Mouse (Mus musculus) midbrain, embryonic 14.5 days (tissue): ENCODE measurements around the gene Bcor. TPM values are rescaled to one million over a fixed set of nuclear protein-coding genes. Genes with fewer than 3 reads are reported as not detected.

Source experiments
- ATAC-seq: fragments of 200-750 bp; cut with Nextera tagmentation; 2 replicates; pipeline ENCODE4 v1.8.0; 2017; ENCODE audit warnings: moderate number of reproducible peaks, moderate library complexity; ENCODE audit not compliant: low FRiP score, low TSS enrichment
- DNase-seq: peaks from one replicate; pipeline ENCODE4 v3.0.0-alpha.2; 2015
- H3K27ac ChIP-seq: fragments of 300-500 bp; sonication (generic); replicated peaks from 2 replicates; pipeline ENCODE4 v1.5.1; 2014; ENCODE audit warnings: mild to moderate bottlenecking, low read depth, low read length, moderate library complexity
- H3K27me3 ChIP-seq: fragments of 300-500 bp; sonication (generic); 2 replicates; pipeline ENCODE4 v1.6.1; 2014; ENCODE audit warnings: low read length, control low read depth, mixed read lengths; ENCODE audit not compliant: control insufficient read depth, insufficient read depth
- H3K36me3 ChIP-seq: fragments of 300-500 bp; sonication (generic); 2 replicates; pipeline ENCODE4 v1.6.1; 2014; ENCODE audit warnings: low read length, control low read depth; ENCODE audit not compliant: control insufficient read depth, insufficient read depth
- H3K4me1 ChIP-seq: fragments of 300-500 bp; sonication (generic); 2 replicates; pipeline ENCODE4 v1.6.1; 2014; ENCODE audit warnings: mild to moderate bottlenecking, antibody characterized with exemption, low read length, control low read depth; ENCODE audit not compliant: control insufficient read depth, insufficient read depth
- H3K4me2 ChIP-seq: fragments of 300-500 bp; sonication (generic); 2 replicates; pipeline ENCODE4 v1.6.1; 2014; ENCODE audit warnings: mild to moderate bottlenecking, low read length, moderate library complexity
- H3K4me3 ChIP-seq: fragments of 300-500 bp; sonication (generic); replicated peaks from 2 replicates; pipeline ENCODE4 v1.5.1; 2014; ENCODE audit warnings: low read depth, low read length
- H3K9ac ChIP-seq: fragments of 300-500 bp; sonication (generic); replicated peaks from 2 replicates; pipeline ENCODE4 v1.6.1; 2014; ENCODE audit warnings: mild to moderate bottlenecking, low read length, moderate library complexity
- H3K9me3 ChIP-seq: fragments of 300-500 bp; sonication (generic); 2 replicates; pipeline ENCODE4 v1.6.1; 2016; ENCODE audit warnings: low read length, control low read depth, mixed read lengths; ENCODE audit not compliant: control insufficient read depth
- WGBS: fragments of 180-500 bp; shearing (Covaris S2); extraction: QIAGEN DNeasy Blood & Tissue Kit; methylation state at CpG from one replicate; pipeline ENCODE4 v1.1.7; 2014; 5-methylcytosine and 5-hydroxymethylcytosine counted together
- polyA plus RNA-seq: library from polyadenylated mRNA; unstranded; fragments of >200 nt; fragmentation: Nextera tagmentation; extraction: Ambion mirVana; gene quantifications from 2 replicates; pipeline ENCODE4 v1.2.1, GENCODE M21; 2014

The Bcor gene
- polyA plus RNA-seq, 1 experiment from 2014 or later: 26.6 TPM

GRCm38 (mm10) chrX:12124571-12124970, 35.6 kb downstream of the Bcor start:
- H3K9ac ChIP-seq: no peak overlapping the region
- H3K36me3 ChIP-seq: no peaks in the 10 kb centered on the region
- H3K27ac ChIP-seq: no peak overlapping the region
- no peak overlapping the region for H3K4me2 ChIP-seq
- H3K9me3 ChIP-seq: no peaks in the 10 kb centered on the region
- ATAC-seq (no peak), DNase-seq (no peak)
- H3K27me3 ChIP-seq: peaks cover 9% of the 10 kb centered on the region
- peaks cover 20% of the 10 kb centered on the region for H3K4me1 ChIP-seq
- no peak overlapping the region for H3K4me3 ChIP-seq
- 12% methylated on average over 3 of the region's 3 CpGs for WGBS

DNA sequence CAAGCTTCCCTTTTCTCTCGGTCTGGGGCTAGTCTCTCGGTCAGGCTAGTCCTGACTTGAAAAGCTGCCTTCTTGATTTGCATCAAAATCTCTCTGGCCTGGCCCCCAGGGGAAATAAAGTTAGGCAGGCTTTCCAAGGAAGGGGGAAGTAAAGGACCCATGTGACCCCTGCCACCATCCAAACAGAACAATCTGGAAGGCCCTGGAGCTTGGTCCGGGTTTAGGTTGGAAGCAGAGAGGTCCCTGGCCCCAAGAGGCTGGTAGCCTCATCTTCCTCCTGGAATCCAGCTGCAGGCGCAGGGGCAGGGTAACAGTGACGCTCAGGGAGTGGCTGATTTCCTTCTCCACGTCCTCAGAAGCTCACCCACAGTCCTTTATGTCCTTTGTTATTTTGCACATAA, 36.5 kb downstream of the Bcor start:
- WGBS: 13% methylated on average over 6 of the region's 6 CpGs
- Histone ChIP-seq H3K27ac (no peak overlapping the region), H3K36me3 (no peaks in the 10 kb centered on the region), H3K4me2 (no peak overlapping the region), H3K27me3 (peaks cover under 1% of the 10 kb centered on the region; the same call in 1 of the 2 replicates), H3K4me1 (peaks cover 20% of the 10 kb centered on the region), H3K4me3 (no peak overlapping the region), H3K9me3 (no peaks in the 10 kb centered on the region), H3K9ac (no peak overlapping the region)
- no peak for ATAC-seq
- no peak for DNase-seq

- Histone ChIP-seq H3K4me1 (peaks cover 20% of the 10 kb centered on the region), H3K9ac (no peak overlapping the region), H3K4me2 (peak overlapping the region; percentile 38), H3K27me3 (no peaks in the 10 kb centered on the region), H3K36me3 (no peaks in the 10 kb centered on the region), H3K4me3 (no peak overlapping the region), H3K9me3 (no peaks in the 10 kb centered on the region), H3K27ac (no peak overlapping the region)
- 12% methylated on average over 21 of the region's 21 CpGs for WGBS
- DNase-seq: peak; percentile 77
- ATAC-seq: peak; percentile 70
These were observed 37.4 kb downstream of the Bcor start for GRCm38 (mm10) chrX:12122594-12123331.

DNA sequence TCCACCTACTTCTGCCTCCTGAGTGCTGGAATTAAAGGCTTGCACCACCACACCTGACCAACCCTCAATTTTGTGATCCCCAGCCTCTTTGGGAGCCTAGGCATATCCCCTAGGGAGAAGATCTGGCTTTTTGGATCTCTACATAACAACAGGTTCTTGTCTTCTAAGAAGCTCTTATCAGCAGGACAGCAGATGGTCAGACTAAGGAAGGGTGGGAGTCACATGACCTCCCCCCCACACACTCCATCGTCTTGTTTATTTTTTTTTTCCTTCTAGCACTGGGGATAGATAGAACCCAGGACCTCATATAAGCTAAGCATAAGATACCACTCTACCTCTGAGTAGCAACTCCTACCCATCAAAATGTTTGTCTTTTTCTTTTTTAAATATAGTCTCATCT, 40.7 kb downstream of the Bcor start:
- Histone ChIP-seq H3K9me3 (no peaks in the 10 kb centered on the region), H3K4me3 (no peak overlapping the region), H3K27ac (no peak overlapping the region), H3K4me1 (peaks cover 14% of the 10 kb centered on the region), H3K4me2 (no peak overlapping the region), H3K9ac (no peak overlapping the region), H3K36me3 (no peaks in the 10 kb centered on the region), H3K27me3 (no peaks in the 10 kb centered on the region)
- 35% methylated on average over 1 of the region's 1 CpGs for WGBS
- no peak for ATAC-seq
- DNase-seq: no peak

DNA sequence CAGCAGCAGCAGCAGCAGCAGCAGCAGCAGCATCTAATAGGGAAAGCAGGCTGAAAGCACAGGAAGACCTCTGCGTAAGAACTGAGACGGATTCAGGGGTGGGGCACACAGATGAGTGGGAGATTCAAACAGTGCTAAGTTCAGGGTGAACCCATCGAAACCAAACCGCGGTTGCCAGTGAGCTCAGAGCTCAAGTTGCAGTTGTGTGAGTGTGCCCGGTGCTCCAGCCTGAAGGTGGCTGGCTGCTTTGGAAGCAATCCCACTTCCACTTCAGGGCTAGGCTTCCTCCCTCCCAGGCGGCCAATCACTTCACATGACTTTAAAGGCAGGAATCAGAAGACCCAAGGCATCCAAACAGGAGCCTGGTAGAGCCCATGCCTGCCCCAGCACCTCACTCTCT, 44.0 kb downstream of the Bcor start:
- Histone ChIP-seq H3K27me3 (no peaks in the 10 kb centered on the region), H3K4me3 (no peak overlapping the region), H3K9me3 (no peaks in the 10 kb centered on the region), H3K27ac (no peak overlapping the region), H3K4me1 (no peaks in the 10 kb centered on the region), H3K9ac (no peak overlapping the region), H3K4me2 (no peak overlapping the region), H3K36me3 (no peaks in the 10 kb centered on the region)
- WGBS: 32% methylated on average over 7 of the region's 7 CpGs
- ATAC-seq (no peak), DNase-seq (no peak)

- ATAC-seq: no peak
- no peak overlapping the region for H3K4me2 ChIP-seq
- no peak for DNase-seq
- no peaks in the 10 kb centered on the region for H3K9me3 ChIP-seq
- H3K27me3 ChIP-seq: no peaks in the 10 kb centered on the region
- H3K4me3 ChIP-seq: no peak overlapping the region
- 81% methylated on average over 4 of the region's 4 CpGs for WGBS
- no peak overlapping the region for H3K9ac ChIP-seq
- H3K27ac ChIP-seq: no peak overlapping the region
- H3K36me3 ChIP-seq: no peaks in the 10 kb centered on the region
- H3K4me1 ChIP-seq: no peaks in the 10 kb centered on the region
These were observed 48.0 kb downstream of the Bcor start for GRCm38 (mm10) chrX:12112166-12112565.

- H3K27me3 ChIP-seq: no peaks in the 10 kb centered on the region
- H3K4me1 ChIP-seq: no peaks in the 10 kb centered on the region
- 90% methylated on average over 6 of the region's 6 CpGs for WGBS
- ATAC-seq (no peak), DNase-seq (no peak)
- H3K27ac ChIP-seq: no peak overlapping the region
- no peak overlapping the region for H3K4me3 ChIP-seq
- no peaks in the 10 kb centered on the region for H3K9me3 ChIP-seq
- no peak overlapping the region for H3K4me2 ChIP-seq
- H3K9ac ChIP-seq: no peak overlapping the region
- H3K36me3 ChIP-seq: no peaks in the 10 kb centered on the region
These were observed 49.6 kb downstream of the Bcor start for GRCm38 (mm10) chrX:12110518-12110917.

GRCm38 (mm10) chrX:12105358-12105757, 54.8 kb downstream of the Bcor start:
- no peak overlapping the region for H3K9ac ChIP-seq
- no peaks in the 10 kb centered on the region for H3K4me1 ChIP-seq
- H3K4me3 ChIP-seq: no peak overlapping the region
- WGBS: 75% methylated on average over 7 of the region's 7 CpGs
- no peaks in the 10 kb centered on the region for H3K9me3 ChIP-seq
- DNase-seq (no peak), ATAC-seq (no peak)
- no peaks in the 10 kb centered on the region for H3K27me3 ChIP-seq
- H3K36me3 ChIP-seq: no peaks in the 10 kb centered on the region
- H3K27ac ChIP-seq: no peak overlapping the region
- H3K4me2 ChIP-seq: no peak overlapping the region

- Histone ChIP-seq H3K9ac (no peak overlapping the region), H3K4me2 (no peak overlapping the region), H3K4me3 (no peak overlapping the region), H3K27me3 (peaks cover 11% of the 10 kb centered on the region; the same call in 1 of the 2 replicates), H3K4me1 (no peaks in the 10 kb centered on the region), H3K9me3 (no peaks in the 10 kb centered on the region), H3K36me3 (no peaks in the 10 kb centered on the region), H3K27ac (no peak overlapping the region)
- ATAC-seq (no peak), DNase-seq (no peak)
- 77% methylated on average over 12 of the region's 12 CpGs for WGBS
These were observed 63.2 kb downstream of the Bcor start for GRCm38 (mm10) chrX:12096783-12097526.
